Mouse (Mus musculus): ENCODE results near the gene Hoxa1.

Gene Hoxa1

DNA sequence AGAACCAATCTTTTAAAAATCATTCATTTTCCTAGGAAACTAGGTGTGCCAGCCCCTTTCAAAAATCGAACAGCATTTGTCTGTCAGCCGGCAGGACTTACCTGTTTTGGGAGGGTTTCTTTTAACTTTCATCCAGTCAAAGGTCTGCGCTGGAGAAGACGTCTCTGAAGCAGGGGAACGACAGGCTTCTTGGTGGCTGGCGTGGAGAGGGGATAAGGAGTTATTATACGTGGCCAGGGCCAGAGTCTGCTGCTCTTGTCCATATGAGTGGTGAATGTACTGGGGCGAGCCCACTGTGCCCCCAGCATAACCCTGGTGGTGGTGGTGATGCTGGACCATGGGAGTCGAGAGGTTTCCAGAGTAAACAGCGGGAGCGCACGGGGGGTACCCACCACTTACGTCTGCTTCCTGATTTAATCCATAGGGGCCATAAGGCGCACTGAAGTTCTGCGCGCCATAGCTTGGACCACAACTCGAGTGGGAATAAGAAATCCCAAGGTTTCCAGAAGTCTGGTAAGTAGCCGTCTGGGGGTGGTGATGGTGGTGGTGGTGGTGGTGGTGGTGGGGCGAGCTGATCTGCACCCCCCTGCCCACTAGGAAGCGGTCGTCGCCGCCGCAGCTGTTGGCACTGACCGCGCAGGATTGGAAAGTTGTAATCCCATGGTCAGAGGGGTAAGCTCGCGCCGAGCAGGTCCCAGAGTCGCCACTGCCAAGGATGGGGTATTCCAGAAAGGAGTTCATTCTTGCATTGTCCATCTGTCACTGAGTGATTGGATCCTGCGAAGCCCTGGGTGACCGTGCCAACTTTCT lies 446 bp downstream of the Hoxa1 start:
- DNase-seq = no peak

DNA sequence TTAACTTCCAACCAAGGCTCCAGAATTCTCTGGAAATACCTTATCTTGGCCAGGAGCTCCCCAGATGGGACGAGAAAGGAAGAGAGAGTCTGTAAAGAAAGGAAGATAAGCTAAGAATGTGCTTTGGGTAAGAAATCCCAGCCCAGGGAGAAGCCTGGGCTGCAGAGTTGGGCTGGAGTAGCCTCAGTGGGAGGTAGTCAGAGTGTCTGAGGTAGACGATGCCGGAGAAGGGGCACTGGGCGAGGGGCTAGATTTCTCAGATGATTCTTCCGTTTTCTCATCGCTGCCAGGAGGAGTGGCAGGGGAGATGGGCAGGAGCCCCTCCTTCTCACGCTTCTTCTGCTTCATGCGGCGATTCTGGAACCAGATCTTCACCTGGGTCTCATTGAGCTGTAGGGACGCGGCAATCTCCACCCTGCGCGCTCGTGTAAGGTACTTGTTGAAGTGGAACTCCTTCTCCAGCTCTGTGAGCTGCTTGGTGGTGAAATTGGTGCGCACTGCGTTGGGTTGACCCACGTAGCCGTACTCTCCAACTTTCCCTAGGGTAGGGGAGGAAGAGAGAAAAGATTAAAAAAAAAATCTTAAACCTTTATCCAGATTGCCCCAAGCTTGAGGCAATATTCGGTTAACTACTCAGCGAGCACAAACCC lies 1.4 kb downstream of the Hoxa1 start:
- no peak for DNase-seq

DNA sequence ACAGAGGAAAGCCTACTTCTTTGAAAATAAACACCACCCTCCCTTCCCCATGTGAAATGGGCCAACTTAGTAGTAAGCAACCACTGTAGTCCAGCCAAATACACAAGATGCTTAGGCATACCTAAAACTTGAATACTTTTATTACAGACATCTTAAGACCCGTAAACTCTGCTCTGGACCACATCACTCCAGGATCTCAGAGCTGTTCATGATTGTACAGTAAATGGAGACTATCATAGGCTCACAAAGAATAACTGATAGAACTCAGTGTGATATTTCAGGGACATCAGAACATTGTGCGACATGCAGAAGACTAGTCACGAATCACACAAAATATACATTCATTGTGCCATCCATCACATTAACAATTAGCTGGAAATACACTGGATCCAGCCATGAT lies 2.6 kb downstream of the Hoxa1 start:
- DNase-seq = no peak

DNA sequence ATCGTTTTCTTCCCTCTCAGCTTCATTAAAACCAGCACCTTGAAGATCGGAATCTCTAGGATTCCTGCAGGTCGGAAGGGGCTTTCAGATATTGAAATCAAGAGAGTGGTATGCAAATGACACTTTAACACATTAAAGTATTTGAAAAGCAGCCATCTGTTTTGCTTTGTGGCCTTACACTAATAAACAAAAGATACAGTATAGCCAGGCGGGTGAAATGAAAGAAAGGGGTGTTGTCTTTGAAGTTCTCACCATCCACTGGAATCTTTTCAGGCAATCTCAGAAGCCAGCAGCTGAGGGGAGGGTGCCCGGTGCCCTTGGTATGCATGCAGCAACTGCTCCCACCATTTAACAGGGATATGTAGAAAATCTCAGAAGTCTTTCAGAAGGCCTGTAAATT lies 4.1 kb downstream of the Hoxa1 start:
- no peak for DNase-seq

DNA sequence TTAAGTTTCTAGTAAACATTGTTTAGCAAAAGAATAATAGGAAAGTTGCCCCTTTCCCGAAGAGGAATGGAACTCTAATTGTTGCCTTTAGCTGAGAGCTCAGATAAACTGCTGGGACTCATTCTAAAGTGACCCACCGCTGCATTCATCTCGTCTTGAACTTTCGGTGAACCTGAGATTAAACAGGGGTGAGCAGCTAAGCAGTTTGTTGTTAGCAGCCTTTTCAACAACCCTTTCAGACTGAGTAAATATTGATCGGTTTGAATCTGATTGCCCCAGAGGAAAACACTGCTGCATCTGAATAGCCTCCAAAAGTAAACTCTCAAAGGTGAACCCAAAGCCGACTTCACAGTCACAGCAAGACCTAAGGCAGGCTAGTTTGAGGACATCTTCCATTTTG lies 4.8 kb downstream of the Hoxa1 start:
- DNase-seq = no peak

DNA sequence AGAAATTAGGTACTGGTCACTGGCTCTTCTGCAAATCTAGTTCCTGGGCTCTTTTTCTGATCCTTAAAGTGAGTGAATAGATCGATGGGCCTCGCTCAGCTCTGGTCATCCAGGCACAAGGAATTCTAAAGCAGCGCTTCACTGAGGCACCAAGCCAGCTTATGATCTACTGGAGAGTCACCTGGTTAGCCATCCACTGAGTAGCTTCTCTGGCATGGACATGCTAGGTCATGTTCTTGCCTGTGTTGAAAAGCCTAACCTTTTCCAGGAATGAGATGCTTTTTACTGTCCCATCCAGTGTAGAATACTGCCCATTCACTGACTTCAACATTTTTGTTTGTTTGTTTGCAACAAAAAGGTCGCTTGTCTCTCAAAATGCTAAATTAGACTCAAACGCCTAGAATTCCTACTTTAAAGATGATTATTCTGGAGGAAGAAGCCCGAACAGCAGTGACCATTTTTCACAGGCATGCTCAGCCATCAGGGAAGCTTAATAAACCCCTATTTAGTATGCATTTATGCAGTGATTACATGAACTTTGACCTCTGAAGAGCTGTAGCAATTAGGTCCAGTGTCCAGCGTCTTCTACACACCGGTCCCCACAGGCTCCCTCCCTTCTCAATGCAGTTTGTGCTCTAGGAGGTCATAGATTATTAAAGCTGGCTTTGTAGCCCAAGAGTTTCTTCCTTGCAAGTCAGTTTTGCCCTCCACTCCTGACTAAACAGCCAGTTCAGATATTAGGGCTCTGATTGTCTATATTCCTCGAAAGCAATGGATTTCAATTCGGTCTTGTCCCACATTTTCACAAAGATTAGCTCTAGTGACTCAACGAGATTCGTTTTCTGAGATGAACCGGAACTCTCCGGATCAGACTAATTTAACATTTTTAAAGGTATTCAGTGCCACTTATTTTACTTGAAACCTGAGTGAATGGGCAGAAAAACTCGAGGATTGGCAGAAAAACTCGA lies 5.6 kb downstream of the Hoxa1 start:
- DNase-seq = no peak

DNA sequence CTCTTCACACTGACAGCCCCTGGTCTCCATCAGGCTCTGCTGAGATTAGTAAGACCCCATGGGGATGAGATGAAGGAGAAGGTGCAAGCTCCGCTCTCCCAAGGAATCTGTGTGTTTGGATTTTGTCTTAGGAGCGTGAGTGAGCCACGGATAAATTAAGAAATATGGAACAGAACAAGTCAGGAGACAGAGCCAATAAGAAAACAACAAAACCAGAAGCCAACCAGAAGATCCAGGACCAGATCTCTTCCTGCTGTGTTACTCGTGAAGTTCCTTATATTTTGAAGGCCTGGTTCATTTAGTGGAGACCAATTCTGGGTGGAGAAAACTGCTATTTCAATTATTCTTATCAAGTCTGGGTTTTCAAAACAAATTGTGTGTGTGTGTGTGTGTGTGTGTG lies 6.5 kb downstream of the Hoxa1 start:
- DNase-seq = no peak

DNA sequence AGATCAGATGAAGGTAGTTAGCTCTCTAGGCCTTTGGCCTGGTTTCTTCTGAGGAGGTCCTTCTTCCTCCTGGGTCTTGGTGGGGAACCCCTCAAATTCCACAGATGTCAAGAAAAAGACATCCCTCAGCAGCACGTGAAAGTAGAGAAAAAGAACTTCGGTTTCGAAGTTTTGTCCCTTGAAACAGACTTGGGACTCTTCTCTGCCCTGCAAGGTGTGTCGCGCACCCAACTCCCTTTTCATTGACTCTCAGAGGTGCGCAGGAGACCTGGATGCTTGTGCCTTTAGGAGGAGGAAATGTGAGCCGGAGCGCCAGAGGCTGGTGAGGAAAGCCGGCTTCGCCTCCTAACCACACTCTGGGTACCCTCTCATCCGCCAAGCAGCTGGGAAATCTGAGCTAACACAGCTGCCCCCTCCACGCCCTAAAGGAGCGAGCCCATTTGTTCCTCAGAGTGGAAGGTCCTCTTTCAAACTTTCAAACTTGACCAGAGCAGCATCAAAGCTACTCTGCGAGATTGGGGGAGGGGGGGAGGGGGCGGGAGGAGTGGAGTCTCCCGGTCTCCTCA lies 7.6 kb downstream of the Hoxa1 start:
- no peak for DNase-seq

DNA sequence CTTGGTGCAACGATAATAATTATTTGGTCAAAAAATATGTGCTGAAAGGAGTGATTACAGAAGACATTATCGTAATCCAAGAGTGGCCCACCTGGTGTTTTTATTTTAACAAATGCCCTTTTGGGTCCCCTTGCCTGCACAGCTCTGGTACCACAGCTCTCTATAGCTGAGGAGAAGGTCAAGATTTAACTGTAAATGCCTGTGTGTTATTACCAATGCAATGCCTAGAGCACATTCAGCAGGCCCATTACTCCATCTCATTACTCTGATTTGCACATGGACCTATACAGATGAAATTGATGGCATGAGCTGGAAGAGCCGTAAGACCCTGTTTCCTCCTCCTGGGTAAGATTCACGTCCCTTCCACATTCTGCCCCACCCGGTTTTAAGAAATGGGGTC lies 19.0 kb downstream of the Hoxa1 start:
- no peak for DNase-seq

DNA sequence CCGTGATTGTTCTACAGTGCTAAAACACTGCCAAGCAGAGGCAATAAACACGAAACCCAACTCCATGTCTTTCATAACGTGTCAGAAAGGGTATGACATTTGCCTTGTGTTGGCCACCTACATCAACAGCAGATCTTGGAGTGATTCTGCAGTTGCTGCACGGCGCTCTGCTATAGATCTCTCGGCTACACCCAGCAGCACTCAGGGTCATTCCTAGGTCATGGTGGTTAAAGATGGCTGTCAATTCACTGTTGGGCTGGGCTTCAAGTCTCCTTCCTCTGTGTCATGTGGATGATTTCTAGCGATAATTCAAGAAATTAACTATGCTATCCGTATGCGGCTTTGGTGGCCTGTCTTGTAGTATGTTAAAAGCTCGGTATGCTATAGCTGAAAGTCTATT lies 19.5 kb downstream of the Hoxa1 start:
- DNase-seq = no peak

DNA sequence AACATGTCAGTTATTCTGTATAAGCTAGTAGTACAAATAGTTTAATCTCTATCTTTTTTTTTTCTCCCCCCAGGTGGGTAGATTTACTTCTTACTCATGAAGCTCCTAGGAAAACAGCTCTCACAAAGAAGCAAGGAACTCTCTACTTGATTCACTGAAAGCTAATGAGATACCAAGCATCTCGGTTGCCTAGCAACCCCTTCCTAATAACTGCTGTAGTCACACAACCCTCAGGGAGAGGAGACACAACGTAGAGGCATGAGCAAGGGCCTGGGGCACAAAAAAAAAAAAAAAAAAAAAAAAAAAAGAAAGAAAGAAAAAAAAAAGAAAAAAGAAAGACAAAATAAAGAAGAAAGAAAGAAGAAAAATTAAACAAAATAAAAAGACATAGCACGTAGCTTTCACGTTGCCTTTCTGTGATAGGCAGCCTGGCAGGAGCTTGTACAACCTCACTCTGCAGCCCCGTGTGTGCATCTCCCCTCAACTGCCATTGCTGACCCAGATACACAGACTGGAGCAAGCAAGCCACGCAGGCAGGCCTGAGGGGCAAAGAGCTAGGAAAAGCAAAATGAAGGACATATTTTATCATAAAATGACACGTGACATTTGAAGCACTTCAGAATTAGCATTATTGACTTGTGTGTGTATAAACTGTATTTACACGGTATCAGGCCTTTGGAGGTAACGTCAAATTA lies 20.1 kb downstream of the Hoxa1 start:
- DNase-seq = no peak

DNA sequence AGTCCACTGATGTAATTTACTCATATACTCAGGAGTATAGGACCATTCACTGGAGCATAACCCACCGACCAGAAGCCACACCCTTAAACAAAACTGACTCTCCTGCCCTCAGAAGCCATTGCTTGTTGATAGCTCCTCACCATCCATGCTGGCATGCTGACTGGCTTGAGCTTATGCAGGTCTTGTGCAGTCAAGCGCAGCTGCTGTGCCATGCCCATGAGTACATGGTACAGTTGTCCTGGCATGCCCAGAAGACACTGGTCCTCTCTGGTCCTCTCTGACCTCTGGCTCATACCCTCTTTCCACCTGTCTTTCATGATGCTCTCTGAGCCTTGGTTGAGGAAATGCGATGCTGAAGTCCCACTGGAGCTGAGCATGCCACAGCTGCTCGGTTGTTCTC lies 34.4 kb downstream of the Hoxa1 start:
- no peak for DNase-seq

DNA sequence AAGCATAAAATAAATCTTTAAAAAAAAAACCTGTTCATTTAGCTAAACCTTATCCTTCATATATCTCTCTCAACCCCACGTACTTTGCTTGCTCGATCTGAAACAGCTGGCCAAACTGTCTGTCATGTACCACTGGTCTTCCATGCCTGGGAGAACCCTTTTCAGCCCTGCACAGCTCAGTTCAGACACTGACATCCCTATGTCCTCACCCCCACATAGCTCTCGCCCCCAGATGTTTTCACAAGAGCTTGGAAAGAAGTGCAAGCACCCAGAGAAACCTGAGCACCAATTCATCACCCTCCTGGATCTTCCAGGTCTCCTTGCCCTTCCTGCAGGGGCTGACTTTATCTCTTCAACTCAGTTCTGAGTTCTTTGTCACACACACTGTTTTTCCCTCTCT lies 36.9 kb downstream of the Hoxa1 start:
- no peak for DNase-seq

DNA sequence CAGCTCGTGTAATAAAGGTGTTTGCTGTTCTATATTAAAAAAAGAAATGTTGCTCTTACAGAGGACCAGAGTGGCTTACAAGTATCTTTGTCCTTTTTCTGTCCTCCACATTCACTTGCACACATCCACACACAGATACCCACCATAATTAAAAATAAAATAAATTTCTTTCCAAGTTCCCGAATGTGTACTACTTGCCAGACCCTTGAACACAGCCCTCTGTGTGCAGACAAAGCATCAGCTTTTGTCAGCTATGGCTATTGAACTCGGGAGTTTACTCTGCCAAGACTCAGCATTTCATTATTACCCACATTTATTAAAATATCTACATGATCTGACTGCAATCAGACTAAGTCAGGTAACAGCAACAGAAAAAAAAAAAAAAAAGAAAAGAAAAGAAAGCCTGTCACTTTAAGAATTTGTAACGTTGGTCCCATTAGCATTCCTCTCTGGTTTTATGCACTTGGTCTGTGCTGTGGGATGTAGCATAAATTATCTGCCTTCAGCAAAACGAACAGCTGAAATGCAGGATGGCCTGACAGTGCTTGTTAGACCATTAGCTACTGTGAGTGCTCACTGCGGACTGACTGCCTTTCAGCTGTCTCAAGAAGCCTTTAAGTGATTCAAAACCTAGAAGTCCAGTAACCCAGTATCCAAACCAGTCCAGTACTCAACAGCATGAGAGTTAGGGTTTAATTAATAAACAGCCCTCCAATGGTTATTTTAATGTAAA lies 39.0 kb downstream of the Hoxa1 start:
- DNase-seq = no peak

DNA sequence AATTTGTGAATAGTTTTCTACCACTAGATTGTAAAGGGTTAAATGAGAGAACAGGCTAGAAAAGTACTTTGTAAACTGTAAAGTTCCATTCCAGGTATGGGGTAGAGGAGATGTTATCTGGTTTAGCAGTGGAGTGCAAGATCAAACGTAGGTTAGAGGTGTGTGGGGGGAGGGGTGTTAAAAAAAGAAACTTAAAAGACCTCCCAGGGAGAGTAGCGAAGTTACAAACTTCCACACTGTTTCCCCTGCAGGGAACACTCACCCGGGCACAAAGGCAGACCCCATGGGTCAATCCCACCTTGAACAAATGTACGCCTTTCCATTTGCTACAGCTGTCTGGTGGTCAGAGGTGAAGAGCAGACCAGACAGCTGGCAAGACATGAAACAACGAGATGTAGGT lies 42.2 kb downstream of the Hoxa1 start:
- no peak for DNase-seq

DNA sequence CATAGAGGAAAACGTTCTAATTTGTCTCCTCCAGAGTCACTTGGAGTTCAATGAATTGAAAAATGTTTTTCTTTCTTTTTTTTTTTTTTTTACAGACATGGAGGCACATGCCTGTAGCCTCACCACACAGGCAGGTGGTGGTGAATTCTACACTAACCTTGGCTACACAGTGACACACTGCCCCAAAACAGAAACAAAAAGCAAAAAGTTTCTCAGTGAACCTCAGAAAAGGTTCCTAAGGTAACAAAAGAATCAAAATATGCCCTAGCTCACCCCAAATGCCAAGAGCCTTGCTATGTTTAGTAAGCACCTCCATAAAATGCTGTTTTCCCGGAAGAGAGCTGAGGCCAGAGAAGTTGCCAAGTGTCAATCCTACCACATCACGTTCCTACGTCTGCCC lies 46.3 kb downstream of the Hoxa1 start:
- no peak for DNase-seq

DNA sequence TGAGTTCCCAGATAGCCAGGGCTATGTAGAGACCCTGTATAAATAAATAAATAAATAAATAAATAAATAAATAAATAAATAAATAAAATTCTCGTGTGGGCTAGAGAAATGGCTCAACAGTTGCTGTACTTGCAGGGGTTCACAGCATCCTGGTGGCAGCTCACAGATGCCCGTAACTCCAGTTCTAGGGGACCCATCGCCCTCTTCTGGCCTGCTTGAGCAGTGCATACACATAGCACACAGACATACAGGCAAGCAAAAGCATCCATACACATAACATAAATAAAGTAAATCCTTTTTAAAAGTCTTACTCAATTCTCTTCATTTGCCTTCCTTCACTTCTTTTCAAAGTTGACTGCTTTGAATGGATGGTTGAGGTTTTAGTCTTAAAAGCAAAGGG lies 50.7 kb downstream of the Hoxa1 start:
- DNase-seq = no peak

DNA sequence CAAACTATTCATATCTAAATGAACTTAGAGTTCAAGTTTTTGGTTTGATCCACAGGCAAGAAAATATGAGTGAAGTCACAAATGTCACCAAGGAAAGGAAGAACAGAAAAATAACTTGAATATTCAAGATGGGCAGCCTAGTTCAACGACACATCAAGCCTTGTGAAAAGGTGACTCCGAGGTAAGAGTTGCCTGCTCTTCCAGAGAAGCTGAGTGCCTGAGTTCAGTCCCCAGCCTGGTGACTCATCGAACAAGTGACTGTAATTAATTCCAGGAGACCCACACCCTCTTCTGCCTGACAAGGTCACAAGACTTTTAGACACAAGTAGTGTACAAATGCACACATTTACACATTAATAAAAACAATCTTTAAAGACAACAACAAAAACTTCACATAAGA lies 51.4 kb downstream of the Hoxa1 start:
- no peak for DNase-seq

DNA sequence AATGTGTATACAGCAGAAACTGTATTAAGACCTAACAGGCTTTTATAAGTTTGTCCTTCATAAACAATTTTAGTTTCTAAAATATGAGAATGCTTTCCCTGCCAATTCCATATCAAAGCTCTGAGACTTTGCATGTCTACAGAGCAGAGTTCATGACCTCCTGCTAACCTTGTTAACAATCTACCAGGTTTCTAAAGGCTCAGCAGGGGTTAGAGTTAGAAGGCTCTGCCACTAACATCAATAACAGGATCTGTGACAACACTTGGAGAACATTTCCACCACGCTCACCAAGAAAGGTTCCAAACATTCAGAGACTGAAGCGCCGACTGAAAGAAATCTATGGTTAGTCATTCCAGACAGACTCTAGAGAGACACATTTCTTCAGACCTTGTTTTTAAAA lies 51.9 kb downstream of the Hoxa1 start:
- DNase-seq = no peak

Measured in cerebellum, postnatal 25 days (tissue).